Mouse (Mus musculus) liver, embryonic 11.5 days (tissue): ENCODE results near the gene Cog4. TPM values are rescaled to one million over a fixed set of nuclear protein-coding genes. Genes with fewer than 3 reads are reported as not detected.
"Not testable (repeated sequence)": the region's sequence is repeated elsewhere in the genome, so short reads cannot be mapped to it uniquely, and the experiment has no call there.

Experiments used
- ATAC-seq: fragments of 200-750 bp; cut with Nextera tagmentation; replicated peaks from 2 replicates; pipeline ENCODE4 v1.8.0; 2017; ENCODE audit warnings: moderate number of reproducible peaks, mild to moderate bottlenecking, moderate TSS enrichment, moderate library complexity; ENCODE audit not compliant: low FRiP score
- DNase-seq: peaks from one replicate; pipeline ENCODE4 v3.0.0-alpha.2; 2017; ENCODE audit warnings: low spot score
- H3K27ac ChIP-seq: fragments of 300-500 bp; sonication (generic); 2 replicates; pipeline ENCODE4 v1.5.1; 2014; ENCODE audit warnings: mild to moderate bottlenecking, low read depth, low read length, control low read depth
- H3K27me3 ChIP-seq: fragments of 300-500 bp; sonication (generic); replicated peaks from 2 replicates; pipeline ENCODE4 v1.6.1; 2014; ENCODE audit warnings: low read length, mixed read lengths; ENCODE audit not compliant: control insufficient read depth, insufficient read depth
- H3K36me3 ChIP-seq: fragments of 300-500 bp; sonication (generic); 2 replicates; pipeline ENCODE4 v1.6.1; 2014; ENCODE audit warnings: mild to moderate bottlenecking, low read length, moderate library complexity, mixed read lengths; ENCODE audit not compliant: control insufficient read depth, insufficient read depth
- H3K4me1 ChIP-seq: fragments of 300-500 bp; sonication (generic); replicated peaks from 2 replicates; pipeline ENCODE4 v1.6.1; 2014; ENCODE audit warnings: low read length, mixed read lengths; ENCODE audit not compliant: control insufficient read depth, insufficient read depth
- H3K4me2 ChIP-seq: fragments of 300-500 bp; sonication (generic); 2 replicates; pipeline ENCODE4 v1.6.1; 2014; ENCODE audit warnings: mild to moderate bottlenecking, control low read depth, moderate library complexity
- H3K4me3 ChIP-seq: fragments of 300-500 bp; sonication (generic); 2 replicates; pipeline ENCODE4 v1.5.1; 2014; ENCODE audit warnings: low read depth, low read length, control low read depth
- H3K9ac ChIP-seq: fragments of 300-500 bp; sonication (generic); 2 replicates; pipeline ENCODE4 v1.6.1; 2014; ENCODE audit warnings: low read depth, low read length, control low read depth
- H3K9me3 ChIP-seq: fragments of 300-500 bp; sonication (generic); 2 replicates; pipeline ENCODE4 v1.6.1; 2016; ENCODE audit warnings: low read length, inconsistent platforms, mixed read lengths; ENCODE audit not compliant: control insufficient read depth
- WGBS: fragments of 180-500 bp; shearing (Covaris S2); extraction: QIAGEN DNeasy Blood & Tissue Kit; methylation state at CpG from one replicate; pipeline ENCODE4 v1.1.7; 2014; 5-methylcytosine and 5-hydroxymethylcytosine counted together
- polyA plus RNA-seq: library from polyadenylated mRNA; unstranded; fragments of >200 nt; fragmentation: Nextera tagmentation; extraction: Ambion mirVana; gene quantifications from 2 replicates; pipeline ENCODE4 v1.2.1, GENCODE M21; 2014

Cog4 gene
- polyA plus RNA-seq, 1 experiment from 2014 or later, result 51.4 TPM

GRCm38 (mm10) chr8:110920773-110921277 is 74.4 kb downstream of the Cog4 start:
- Histone ChIP-seq H3K4me3 (peak overlapping the region; percentile 94), H3K36me3 (no peaks in the 10 kb centered on the region), H3K9ac (peak overlapping the region; percentile 94), H3K4me2 (peak overlapping the region; percentile 95), H3K4me1 (peaks cover 41% of the 10 kb centered on the region), H3K27me3 (no peaks in the 10 kb centered on the region), H3K27ac (peak overlapping the region; percentile 95), H3K9me3 (no peaks in the 10 kb centered on the region)
- WGBS, result 32% methylated on average over 3 of the region's 3 CpGs
- DNase-seq (no peak), ATAC-seq (no peak)

GRCm38 (mm10) chr8:110921492-110922230 is 75.3 kb downstream of the Cog4 start:
- no peaks in the 10 kb centered on the region for H3K36me3 ChIP-seq
- no peaks in the 10 kb centered on the region for H3K9me3 ChIP-seq
- H3K4me2 ChIP-seq, result peak overlapping the region; percentile 95
- DNase-seq, result peak; percentile 69
- no peaks in the 10 kb centered on the region for H3K27me3 ChIP-seq
- peaks cover 49% of the 10 kb centered on the region for H3K4me1 ChIP-seq
- peak overlapping the region; percentile 94 for H3K9ac ChIP-seq
- peak overlapping the region; percentile 95 for H3K27ac ChIP-seq
- H3K4me3 ChIP-seq, result peak overlapping the region; percentile 94
- ATAC-seq, result peak; percentile 81
- WGBS, result 19% methylated on average over 7 of the region's 7 CpGs

- no peak overlapping the region for H3K9ac ChIP-seq
- DNase-seq (no peak), ATAC-seq (no peak)
- H3K27me3 ChIP-seq, result no peaks in the 10 kb centered on the region
- H3K36me3 ChIP-seq, result peaks cover 1% of the 10 kb centered on the region; the same call in 1 of the 2 replicates
- WGBS, result 79% methylated on average over 8 of the region's 8 CpGs
- no peak overlapping the region; the same call in 1 of the 2 replicates for H3K4me2 ChIP-seq
- no peaks in the 10 kb centered on the region for H3K9me3 ChIP-seq
- H3K27ac ChIP-seq, result peak overlapping the region; percentile 19; the same call in 1 of the 2 replicates
- no peak overlapping the region for H3K4me3 ChIP-seq
- H3K4me1 ChIP-seq, result peaks cover 83% of the 10 kb centered on the region
Observed at GRCm38 (mm10) chr8:110925691-110926140, 79.3 kb downstream of the Cog4 start.

- Histone ChIP-seq H3K4me2 (peak overlapping the region; percentile 20; the same call in 1 of the 2 replicates), H3K36me3 (peaks cover 2% of the 10 kb centered on the region; the same call in 1 of the 2 replicates), H3K4me3 (no peak overlapping the region), H3K27ac (peak overlapping the region; percentile 32; the same call in 1 of the 2 replicates), H3K9me3 (no peaks in the 10 kb centered on the region), H3K9ac (no peak overlapping the region), H3K27me3 (no peaks in the 10 kb centered on the region), H3K4me1 (peaks cover 83% of the 10 kb centered on the region)
- WGBS, result 44% methylated on average over 5 of the region's 5 CpGs
- DNase-seq, result no peak
- ATAC-seq, result no peak
Observed at GRCm38 (mm10) chr8:110926690-110927089, 80.3 kb downstream of the Cog4 start.

GRCm38 (mm10) chr8:110928435-110928834 is 82.0 kb downstream of the Cog4 start:
- H3K4me2 ChIP-seq, result peak overlapping the region; percentile 58

GRCm38 (mm10) chr8:110929066-110929465 is 82.7 kb downstream of the Cog4 start:
- peaks cover 2% of the 10 kb centered on the region; the same call in 1 of the 2 replicates for H3K36me3 ChIP-seq
- H3K4me1 ChIP-seq, result peaks cover 88% of the 10 kb centered on the region
- H3K4me2 ChIP-seq, result peak overlapping the region; percentile 58
- H3K27ac ChIP-seq, result peak overlapping the region; percentile 82
- H3K9me3 ChIP-seq, result no peaks in the 10 kb centered on the region
- WGBS, result 33% methylated on average over 5 of the region's 5 CpGs
- peak; percentile 85 for ATAC-seq
- DNase-seq, result no peak
- no peaks in the 10 kb centered on the region for H3K27me3 ChIP-seq
- peak overlapping the region; percentile 25; the same call in 1 of the 2 replicates for H3K9ac ChIP-seq
- no peak overlapping the region for H3K4me3 ChIP-seq

More at GRCm38 (mm10) chr8:110928435-110928834, 82.0 kb downstream of the Cog4 start:
- WGBS, result 40% methylated on average over 7 of the region's 7 CpGs
- ATAC-seq (no peak; the same call in 1 of the 2 replicates), DNase-seq (no peak)
- no peaks in the 10 kb centered on the region for H3K9me3 ChIP-seq
- no peaks in the 10 kb centered on the region for H3K27me3 ChIP-seq
- no peak overlapping the region; the same call in 1 of the 2 replicates for H3K9ac ChIP-seq
- peaks cover 2% of the 10 kb centered on the region; the same call in 1 of the 2 replicates for H3K36me3 ChIP-seq
- peak overlapping the region; percentile 77 for H3K27ac ChIP-seq
- H3K4me3 ChIP-seq, result no peak overlapping the region
- peaks cover 87% of the 10 kb centered on the region for H3K4me1 ChIP-seq

- DNase-seq, H3K9me3 ChIP-seq, H3K4me3 ChIP-seq, H3K27me3 ChIP-seq, H3K36me3 ChIP-seq, ATAC-seq: not testable (repeated sequence)
- Histone ChIP-seq H3K4me2 (peak overlapping the region; percentile 58), H3K4me1 (peaks cover 87% of the 10 kb centered on the region), H3K9ac (peak overlapping the region; percentile 25; the same call in 1 of the 2 replicates), H3K27ac (peak overlapping the region; percentile 82)
- WGBS, result 70% methylated on average over 7 of the region's 8 CpGs
Observed at GRCm38 (mm10) chr8:110929672-110930071, 83.3 kb downstream of the Cog4 start.

- DNase-seq (peak; percentile 67), ATAC-seq (peak; percentile 73)
- H3K4me1 ChIP-seq, result peaks cover 84% of the 10 kb centered on the region
- H3K4me2 ChIP-seq, result peak overlapping the region; percentile 55
- peak overlapping the region; percentile 79 for H3K27ac ChIP-seq
- H3K4me3 ChIP-seq, result peak overlapping the region; percentile 25
- WGBS, result 41% methylated on average over 12 of the region's 12 CpGs
- no peaks in the 10 kb centered on the region for H3K9me3 ChIP-seq
- H3K36me3 ChIP-seq, result peaks cover 4% of the 10 kb centered on the region; the same call in 1 of the 2 replicates
- no peaks in the 10 kb centered on the region for H3K27me3 ChIP-seq
- peak overlapping the region; percentile 50 for H3K9ac ChIP-seq
Observed at GRCm38 (mm10) chr8:110931176-110931939, 85.0 kb downstream of the Cog4 start.
